Mouse (Mus musculus): ENCODE results near the gene Ak9. TPM values are rescaled to one million over a fixed set of nuclear protein-coding genes. Genes with fewer than 3 reads are reported as not detected.
"Not testable (repeated sequence)": the region's sequence is repeated elsewhere in the genome, so short reads cannot be mapped to it uniquely, and the experiment has no call there.

Gene Ak9
- total RNA-seq, 2 experiments from 2014 or later = 0.05 TPM; not detected in 1

DNA sequence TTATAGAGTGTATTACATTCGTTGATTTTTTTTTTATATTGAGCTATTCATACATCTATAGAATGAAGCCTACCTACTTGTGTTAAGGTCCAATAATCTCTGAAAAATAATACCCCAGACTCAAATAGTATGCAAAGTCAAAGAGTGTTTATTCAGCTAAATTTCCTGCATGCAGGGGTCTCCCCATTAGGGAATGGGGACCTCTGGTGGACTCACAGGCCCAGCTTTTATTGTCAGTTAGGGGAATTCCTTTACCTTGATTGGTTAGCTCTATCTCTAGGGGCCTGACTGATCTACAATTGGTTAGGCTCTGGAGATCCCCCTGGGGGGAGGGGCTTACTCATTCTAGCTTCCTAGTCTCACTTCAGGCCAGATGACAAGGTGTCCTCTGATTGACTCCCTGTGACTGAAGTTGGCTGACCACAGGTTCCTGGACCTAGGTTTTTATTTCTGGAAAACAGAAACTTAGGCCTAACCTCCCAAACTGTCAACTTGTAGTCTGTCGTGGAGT is 28.8 kb downstream of the Ak9 start:
- peak in 1 of 2 experiments; percentile 1 for DNase-seq

GRCm38 (mm10) chr10:41341346-41341745 is 37.6 kb downstream of the Ak9 start:
- DNase-seq = no peak

GRCm38 (mm10) chr10:41365086-41365485 is 61.3 kb downstream of the Ak9 start:
- DNase-seq = no peak

GRCm38 (mm10) chr10:41380466-41380865 is 76.7 kb downstream of the Ak9 start:
- no peak for DNase-seq

DNA sequence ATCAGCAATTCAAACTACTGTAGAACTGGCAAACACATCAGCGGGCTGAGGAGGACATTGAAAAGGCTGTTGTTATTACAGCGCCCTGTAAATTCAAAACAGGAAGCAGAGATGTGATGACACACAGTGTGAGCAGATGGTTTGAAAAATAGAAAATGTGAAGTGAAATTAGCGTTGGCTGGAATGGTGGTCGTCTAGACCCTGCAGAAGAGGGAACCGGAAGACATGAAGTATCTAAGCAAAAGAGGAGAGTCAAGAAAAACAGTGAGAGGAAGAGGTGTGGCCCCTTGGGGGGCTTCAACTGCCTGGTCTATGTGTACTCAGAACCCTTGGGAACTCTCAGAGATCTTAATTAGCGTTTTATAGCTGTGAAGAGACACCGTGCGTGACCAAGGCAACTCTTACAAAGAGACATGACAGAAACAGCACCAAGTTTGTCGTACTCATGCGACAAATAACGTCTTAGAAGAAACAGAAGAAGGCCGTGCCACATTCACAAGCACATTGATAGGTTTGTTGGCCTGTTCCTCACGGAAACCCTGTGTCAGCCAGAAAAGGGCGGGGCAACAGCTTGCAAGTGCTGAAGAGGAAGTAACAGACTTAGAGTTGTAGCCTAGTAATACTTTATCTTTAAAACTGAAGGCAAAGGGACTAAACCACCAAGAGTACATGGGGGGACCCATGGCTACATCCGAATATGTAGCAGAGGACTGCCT is 81.9 kb downstream of the Ak9 start:
- DNase-seq = peak; percentile 59 to 81

GRCm38 (mm10) chr10:41393555-41393954 is 89.8 kb downstream of the Ak9 start:
- DNase-seq = no peak

- DNase-seq = no peak
These were observed 97.3 kb downstream of the Ak9 start for GRCm38 (mm10) chr10:41401097-41401496.

GRCm38 (mm10) chr10:41403364-41403763 is 99.6 kb downstream of the Ak9 start:
- DNase-seq = no peak

- no peak for DNase-seq
These were observed 100.3 kb downstream of the Ak9 start for GRCm38 (mm10) chr10:41403893-41404612.

GRCm38 (mm10) chr10:41410176-41410575 is 106.4 kb downstream of the Ak9 start:
- not testable (repeated sequence) for DNase-seq

DNA sequence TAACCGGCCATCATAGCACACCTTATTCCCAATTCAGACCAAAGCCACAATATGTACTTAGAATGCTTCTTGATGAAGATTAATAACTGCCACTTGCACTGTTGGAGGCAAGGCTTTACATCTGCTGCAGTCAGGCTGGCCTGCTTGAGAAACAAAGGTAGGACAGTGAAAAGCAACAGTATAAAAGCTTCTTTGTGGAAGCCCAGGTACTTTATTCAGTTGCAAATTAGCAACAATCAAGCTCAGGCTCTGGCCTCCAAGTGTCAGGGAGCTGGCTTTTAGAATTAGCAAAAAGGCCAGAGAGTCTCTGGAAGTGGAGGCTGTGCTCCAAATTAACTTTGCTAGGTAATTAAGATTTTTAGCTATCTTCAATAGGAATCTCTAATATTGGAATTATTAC is 107.0 kb downstream of the Ak9 start:
- not testable (repeated sequence) for DNase-seq

- not testable (repeated sequence) for DNase-seq
These were observed 109.7 kb downstream of the Ak9 start for GRCm38 (mm10) chr10:41413471-41413870.

DNA sequence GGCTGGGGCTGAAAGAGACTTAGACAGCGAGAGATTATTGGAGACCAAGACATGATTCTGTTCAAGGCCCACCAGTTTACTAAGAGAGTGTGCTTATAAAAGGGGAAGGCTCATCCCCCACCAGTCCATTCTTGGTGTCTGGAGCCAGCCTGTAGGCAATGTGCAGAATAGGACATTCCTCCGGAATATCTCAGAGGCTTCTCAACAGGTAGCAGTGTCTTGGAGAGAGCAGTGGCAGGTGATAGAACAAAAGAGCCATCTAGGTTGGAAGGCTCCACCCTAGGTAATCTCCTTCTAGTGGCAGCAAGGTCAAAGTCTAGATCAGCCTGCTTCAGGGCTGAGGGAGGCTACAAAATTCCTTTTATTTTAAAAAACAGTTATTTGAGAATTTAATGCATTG is 111.6 kb downstream of the Ak9 start:
- DNase-seq = not testable (repeated sequence)

DNA sequence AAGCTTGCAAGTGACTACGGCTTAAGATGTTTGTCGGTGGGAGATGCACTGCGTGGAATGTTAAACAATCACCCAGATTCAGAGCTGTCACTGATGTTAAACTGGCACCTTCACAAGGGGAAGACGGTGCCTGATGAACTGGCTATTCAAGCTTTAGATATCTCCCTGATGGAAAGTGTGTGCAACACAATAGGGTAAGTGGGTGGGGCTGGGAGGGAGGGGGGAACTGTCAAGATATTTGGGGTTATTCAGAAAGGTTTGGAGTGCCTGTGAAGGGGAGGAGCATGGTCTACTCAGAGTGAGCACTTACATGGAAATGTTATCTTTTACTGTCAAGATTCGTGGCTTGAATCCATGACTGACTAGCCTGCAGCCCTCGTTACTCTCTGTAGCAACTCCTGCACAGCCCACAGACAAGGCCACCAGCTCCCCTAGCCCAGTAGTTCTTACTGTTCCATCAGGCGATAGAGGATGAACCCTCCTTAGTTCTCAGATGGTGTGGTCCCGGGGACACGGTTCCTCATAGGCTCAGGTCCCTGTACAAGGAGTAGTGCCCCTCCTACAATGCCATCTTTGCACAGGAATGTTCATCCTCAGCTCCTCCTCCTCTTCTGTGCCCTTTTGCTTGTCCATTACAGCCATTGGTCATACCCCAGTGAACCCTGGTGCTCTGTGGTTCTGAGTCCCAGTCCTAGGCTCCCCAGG is 116.9 kb downstream of the Ak9 start:
- DNase-seq = no peak

GRCm38 (mm10) chr10:41423681-41424080 is 119.9 kb downstream of the Ak9 start:
- DNase-seq = no peak

DNA sequence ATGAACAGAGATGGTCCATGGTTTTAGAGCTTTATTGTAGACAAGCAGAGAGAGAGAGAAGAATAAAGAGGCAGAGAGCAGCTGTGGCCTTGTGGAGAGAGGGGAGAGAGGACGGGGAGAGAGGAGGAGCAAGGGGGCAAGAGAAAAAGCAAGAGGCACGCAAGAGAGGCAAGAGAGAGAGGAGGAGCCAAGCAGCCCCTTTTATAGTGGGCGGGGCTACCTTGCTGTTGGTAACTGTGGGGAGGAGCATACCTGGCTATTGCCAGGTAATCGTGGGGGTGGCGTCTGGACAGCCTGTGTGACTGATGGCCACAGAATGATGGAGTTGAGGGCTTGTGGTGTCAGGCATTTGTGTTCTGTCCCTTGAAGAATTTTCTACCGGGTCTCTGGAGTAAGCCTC is 122.6 kb downstream of the Ak9 start:
- no peak for DNase-seq

DNA sequence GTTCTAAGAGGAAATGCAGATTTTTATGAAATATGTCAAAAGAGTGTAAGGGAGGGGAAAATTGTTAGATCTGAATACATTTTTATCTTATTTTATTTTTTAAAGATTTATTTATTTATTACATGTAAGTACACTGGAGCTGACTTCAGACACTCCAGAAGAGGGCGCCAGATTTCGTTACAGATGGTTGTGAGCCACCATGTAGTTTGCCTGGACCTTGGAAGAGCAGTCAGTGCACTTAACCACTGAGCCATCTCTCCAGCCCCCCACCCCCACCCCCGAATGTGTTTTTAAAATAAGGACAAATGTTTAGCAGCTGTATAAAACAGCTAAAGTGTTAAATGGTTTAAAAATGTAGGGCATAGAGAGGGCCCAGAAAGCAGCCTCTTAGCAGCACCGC is 130.8 kb downstream of the Ak9 start:
- DNase-seq = peak; percentile 66 to 71

DNA sequence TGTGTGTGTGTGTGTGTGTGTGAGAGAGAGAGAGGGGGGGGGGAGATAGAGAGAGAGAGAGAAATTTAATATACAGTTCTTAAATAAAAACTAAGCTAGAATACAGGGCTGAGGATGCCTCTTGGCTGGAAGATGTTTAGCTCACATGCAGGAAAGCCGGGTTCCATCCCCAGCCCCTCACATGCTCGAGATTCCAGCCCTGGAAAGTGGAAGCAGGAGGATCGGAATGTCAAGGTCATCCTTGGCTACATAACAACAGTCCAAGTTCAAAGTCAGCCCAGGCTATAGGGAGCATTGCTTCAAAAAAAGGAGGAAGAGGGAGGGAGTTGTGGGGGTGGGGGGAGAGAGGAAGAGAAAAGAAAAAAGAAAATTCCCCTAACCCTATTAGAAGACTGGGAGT is 131.4 kb downstream of the Ak9 start:
- no peak for DNase-seq

DNA sequence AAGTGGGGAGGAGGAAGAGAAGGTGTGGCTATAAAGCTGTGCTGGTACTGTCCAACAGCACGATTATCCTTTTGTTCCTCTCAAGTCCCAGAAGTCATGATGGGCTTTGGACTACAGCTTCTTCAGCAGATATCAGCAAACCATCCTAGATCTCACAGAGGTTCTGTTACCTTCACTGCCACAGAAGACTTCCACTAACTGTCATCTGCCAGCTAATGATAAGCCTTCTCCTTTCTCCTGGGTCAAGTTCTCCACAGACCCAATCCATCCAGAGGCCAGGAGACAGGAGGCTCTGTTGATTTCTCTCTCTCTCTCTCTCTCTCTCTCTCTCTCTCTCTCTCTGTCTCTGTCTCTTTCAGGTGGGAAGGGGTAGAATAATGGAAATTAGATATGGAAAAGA is 144.4 kb downstream of the Ak9 start:
- no peak for DNase-seq

GRCm38 (mm10) chr10:41449684-41450083 is 145.9 kb downstream of the Ak9 start:
- DNase-seq = no peak

GRCm38 (mm10) chr10:41450137-41450670 is 146.4 kb downstream of the Ak9 start, which contains the start of gene Zbtb24:
Gene Zbtb24 (plus strand): TSS chr10:41450383.
- DNase-seq = peak; percentile 96 to 98

DNA sequence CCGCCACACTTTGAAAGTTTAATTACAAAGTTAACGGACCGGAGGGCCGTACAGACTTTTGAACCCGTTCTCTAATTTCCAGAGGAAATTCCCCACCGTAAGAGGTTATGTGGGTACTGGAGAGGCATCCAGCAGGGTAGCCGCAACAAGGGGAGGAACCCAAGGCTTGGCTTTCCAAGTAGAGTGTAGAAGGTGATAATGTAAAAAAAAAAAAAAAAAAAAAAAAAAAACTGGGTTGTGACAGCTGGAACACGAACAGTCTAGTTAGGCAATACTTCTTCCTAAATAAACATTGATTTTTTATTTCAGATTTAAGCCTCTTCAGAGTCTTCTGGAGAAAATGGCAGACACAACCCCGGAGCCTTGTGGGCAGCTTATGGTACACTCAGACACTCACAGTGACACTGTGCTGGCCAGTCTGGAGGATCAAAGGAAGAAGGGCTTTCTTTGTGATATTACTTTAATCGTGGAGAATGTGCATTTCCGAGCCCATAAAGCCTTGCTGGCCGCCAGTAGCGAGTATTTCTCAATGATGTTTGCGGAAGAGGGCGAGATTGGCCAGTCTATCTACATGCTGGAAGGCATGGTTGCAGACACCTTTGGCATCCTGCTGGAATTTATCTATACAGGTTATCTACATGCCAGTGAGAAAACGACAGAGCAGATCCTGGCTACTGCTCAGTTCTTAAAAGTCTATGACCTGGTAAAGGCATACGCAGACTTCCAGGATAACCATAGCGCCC is 147.2 kb downstream of the Ak9 start:
- DNase-seq = no peak
